Mouse (Mus musculus): ENCODE measurements around the gene Ppp2r5d.

Gene Ppp2r5d

DNA sequence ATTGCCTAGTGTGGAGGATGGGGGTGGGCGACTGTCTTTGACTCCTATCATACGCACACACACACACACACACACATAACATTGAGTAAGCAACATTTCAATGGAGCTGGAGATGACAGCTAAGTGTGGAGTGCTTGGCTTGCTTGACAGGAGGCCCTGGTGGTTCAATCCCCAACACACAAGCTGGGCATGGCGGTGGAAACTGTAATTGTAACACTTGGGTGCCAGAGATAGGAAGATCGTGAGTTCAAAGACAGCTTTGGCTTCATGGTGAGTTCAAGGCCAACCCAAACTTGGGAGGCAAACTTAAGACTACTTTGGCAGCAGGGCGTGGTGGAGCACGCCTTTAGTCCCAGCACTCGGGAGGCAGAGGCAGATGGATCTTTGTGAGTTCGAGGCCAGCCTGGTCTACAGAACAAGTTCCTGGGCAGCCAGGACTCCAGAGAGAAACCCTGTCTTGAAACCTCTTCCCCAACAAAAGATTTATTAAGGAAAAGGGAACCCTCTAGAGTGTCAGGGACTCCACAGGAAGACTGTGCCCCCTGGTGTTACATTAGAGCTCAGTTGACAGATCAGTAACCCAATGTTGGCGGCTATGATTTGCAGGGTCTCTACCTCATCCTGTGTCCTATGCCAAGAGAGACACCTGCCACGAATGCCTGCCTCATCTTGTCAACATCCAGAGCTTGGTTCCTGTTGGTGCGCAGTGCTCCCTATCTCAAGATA is 10.0 kb upstream of the Ppp2r5d start:
- no peak for DNase-seq

DNA sequence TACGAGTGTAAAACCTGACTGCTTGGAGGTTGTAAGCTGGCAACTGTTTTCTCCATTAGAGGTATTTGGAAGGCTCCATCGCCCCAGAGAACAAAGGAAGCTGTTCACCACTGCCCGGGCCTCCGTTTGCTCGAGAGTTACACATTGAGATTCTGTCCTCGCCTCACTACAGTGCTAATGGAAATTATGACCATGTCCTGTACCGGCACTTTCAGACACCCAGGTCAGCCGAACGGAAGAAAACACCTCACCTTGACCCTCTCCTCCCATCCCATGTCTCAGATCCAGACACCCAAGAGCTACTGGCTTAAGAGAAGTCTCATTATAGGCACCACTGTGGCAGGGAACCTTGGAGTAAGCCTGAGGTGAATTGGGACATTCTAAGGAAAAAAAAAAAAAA is 8.9 kb upstream of the Ppp2r5d start:
- no peak for DNase-seq

DNA sequence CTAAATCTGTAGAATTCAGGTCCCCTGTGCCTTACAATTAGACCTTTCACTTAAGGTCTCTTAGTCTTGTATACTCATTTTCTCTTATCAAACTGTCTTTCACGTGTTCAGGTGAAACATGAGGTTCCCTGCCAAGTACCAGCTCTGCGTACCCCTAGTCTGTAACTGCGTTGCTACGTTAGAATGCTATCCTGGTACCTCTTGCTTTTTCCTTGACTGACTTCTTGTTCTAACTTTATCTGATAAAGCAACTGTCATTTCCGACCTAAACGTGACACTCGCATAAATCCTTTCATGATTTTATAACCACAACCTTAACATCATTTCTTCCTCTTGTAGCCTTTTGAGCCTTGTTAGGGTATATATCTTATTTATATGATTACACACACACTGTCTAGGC is 7.5 kb upstream of the Ppp2r5d start:
- no peak for DNase-seq

DNA sequence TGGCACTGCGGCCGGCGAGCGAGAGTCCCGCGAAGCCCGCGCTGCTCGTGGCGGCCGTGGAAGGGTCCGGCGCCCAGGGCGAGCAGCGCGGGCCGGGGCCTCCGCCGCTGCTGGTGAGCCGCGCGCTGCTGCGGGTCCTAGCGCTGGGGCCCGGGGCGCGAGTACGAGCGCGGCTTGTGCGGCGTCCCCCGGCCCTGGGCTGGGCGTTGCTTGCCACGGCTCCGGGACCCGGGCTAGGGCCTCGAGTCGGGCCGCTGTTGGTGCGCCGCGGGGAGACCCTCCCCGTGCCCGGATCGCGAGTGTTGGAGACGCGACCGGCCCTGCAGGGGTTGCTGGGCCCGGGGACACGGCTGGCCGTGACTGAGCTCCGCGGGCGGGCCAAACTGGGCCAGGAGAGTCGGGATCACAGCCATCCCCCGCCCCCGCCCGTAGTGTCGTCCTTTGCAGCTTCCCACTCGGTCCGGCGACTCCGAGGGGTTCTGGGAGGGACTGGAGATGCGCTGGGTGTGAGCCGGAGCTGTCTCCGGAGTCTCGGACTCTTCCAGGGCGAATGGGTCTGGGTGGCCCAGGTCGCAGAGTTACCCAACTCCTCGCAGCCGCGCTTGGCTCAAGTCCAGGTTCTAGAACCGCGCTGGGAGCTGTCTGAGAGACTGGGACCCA is 6.8 kb upstream of the Ppp2r5d start:
- DNase-seq: peak; percentile 65

DNA sequence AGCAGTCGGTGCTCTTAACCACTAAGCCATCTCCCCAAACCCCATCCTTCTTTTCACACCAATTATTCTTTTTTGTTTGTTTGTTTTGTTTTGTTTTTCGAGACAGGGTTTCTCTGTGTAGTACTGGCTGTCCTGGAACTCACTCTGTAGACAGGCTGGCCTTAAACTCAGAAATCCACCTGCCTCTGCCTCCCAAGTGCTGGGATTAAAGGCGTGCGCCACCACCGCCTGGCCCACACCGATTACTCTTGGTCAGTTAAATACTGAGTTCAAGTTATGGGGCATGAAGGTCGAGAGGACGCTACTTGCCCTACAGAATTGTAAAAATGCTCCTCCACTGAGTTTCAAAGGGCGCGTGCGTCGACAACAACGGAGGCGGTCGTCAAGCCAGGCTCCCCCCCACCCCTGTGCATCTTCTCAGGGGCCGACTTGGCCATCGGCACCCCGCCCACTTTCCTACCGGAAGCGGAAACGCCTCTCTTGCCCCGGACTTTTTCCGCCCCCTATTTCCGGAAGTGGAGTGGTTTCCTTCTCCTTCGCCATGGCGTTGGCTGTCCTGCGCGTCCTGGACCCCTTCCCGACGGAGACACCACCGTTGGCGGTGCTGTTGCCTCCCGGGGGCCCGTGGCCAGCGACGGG is 6.2 kb upstream of the Ppp2r5d start, which contains the start of gene Pex6:
Pex6 (plus strand) TSS at position 505 of the 639 bp plus-strand sequence.
- DNase-seq: peak; percentile 96

DNA sequence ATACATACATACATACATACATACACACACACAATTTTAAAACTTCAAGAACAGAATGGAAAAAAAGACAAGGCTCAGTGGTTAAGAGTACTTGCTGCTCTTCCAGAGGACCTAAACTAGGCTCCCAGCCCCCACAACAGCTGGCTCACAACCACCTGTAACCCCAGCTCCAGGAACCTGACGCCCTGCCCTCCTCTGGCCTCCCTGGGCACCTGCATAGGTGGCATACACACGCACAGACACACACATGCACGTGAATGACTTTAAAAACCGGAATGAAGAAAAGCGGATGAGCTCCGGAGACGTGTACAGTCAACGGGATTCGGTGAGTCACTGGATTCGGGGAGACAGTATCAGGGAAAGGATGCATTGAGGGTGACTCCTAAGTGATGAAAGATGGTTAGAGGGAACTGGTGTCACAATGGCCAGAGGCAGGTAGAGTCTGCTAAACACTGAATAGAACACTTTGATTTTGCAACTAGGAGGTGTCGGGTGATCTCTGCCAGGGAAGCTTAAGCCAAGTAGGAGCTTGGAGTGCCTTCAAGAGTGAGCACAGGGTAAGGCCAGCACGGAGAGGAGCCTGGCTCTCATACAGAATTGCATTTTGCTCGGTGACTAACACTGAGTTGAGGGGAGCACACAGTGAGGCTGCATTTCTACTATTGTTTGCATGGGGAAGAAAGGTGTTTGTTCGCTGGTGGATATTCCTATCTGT is 1.6 kb upstream of the Ppp2r5d start:
- no peak for DNase-seq

DNA sequence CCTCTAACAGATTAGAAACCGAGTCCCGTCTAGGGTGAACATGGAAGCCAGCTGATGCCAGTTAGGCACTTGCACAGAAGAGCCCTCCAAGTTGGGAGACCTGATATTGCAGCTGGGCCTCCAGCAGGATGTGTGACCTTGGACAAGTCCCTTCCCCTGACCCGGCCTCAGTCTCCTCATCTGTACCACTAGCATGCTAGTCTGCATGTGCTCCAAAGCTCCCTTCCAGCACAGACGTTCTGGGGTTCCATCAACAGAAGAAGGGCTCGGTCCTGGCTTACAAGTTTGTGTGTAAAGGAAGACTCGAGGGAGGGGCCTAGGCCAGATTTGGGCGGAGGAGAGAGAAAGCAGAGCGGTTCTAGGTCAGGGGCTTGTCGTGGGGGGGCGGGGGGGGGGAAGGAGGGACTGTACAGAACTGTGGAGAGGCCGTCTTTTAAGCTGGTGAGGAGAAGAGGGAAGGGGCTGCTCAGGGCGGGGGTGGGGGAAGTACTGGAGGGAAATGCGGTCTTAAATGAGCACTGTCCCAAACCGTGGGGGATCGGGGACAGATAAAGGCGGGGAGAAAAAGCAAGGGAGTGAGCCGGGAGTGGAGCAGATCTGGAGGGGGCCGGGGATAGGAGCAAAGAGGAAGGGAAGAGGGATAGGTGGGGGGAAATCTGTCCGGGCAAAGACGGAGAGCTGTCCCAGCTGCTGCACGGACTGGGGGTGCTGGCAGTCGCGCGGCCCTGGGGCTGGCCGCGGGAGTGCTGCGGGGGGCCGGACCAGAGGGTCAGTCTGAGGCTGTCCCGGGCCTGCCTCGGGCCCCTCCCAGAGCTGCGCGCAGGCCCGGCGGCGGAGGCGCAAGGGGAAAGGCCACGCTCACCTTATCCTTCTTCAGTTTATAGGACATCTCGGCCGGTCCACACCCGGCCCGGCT is 682 bp downstream of the Ppp2r5d start:
- no peak for DNase-seq

DNA sequence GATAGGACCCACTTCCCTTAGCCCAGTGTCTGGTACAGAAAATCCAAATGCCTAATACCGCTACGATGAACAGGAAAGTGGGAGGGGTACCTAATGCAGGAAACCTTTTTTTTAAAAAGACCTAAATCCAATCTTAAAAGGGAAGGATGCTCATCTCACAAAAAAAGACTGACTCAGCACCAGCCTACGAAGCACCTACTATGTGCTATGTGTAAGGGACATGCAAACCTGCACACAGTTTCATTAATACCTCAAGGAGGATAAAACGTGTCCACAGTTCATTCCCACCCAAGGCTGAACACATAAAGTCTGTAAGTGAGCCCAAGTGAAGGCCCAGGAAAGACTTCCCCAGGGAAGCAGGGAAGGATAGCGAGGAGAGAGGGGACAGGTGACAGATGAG is 2.4 kb downstream of the Ppp2r5d start:
- DNase-seq: no peak

DNA sequence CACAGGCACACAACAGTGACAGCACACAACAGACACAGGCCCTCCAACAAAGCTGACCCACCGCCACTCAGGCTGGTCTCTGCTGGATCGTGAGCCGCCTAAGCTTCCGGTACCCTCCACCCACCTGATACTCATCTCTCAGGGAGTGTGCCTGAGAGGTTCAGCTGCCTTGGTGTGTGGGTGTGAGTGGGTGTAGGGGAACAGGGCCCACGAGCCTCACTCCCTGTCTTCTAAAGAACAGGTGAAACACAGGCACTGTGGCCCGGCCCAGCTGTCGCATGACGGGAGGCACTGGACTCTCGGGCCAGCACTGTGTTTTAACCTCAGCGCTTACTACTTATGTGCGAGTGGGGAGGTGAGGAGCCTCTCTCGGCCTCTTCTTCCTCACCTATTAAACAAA is 2.8 kb downstream of the Ppp2r5d start:
- DNase-seq: no peak

DNA sequence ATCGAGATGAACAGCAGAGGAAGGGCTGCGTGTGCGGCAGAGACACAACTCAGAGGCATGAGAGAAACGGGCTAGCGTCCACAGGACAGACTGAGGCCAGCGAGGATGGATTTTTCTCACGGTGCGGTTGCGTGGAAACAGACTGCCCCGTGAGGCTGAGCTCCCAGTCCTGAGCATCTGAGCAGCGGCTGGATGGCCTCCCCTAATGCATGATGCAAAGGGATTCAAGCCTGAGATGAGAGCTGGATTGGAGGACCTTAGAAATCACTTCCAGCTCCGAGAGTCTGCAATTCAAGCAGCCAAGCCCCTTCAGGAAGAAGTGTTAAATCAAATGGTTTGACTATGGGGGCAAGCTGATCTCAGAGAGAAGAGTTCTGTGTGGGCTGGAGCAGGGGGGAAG is 3.4 kb downstream of the Ppp2r5d start:
- DNase-seq: no peak

DNA sequence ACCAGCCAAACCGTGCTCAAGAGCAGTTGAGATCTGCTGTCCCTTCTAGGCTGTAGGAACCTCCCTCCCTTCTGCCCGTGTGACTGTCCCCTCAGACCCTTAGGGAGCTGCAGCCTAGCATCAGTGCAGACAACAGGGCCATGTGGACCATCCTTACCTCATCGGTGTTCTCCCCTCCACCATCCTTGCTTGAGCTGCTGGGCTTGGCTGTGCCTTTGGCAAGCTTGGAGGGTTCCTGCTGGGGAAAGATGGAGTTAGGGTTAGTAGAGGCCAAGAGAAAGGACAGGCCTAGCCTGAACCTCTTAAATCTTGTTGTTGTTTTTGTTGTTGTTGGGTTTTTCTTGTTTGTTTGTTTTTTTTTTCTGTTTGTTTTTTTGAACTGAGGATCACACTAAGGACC is 5.0 kb downstream of the Ppp2r5d start:
- no peak for DNase-seq

DNA sequence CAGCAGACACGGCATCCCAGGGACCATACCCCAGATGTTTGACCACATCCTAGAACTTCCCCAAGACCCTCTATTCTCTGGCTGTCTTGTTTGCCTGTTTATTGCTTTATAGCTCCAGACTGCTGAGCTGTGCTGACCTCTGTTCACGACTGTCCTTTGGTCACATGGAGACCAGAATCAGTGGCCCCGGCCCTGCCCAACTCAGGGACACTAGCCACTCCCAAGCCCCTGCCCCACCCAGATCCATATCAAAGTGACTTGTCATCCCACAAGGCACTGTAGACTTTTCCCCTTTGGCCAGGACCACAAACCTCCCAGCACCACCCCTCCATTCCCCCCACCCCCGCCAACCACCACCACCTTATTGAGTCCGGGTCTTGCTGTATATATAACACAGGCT is 5.7 kb downstream of the Ppp2r5d start:
- DNase-seq: no peak

DNA sequence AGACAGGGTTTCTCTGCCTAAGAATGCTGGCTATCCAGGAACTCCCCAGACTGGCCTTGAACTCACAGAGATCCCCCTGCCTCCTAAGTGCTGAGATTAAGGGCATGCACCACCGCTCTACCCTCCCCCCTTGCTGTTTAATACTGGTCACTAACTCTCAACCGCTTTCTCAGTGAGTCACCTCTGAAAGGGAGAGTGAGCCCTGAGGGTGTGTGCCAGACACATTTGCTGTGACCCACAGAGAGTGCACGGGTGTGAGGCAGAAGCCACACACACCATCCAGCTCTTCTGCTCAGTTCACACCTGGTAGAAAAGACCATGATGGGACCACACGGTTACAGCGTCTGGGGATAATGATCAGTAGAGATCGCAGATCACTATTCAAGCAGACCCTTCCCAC is 6.4 kb downstream of the Ppp2r5d start:
- DNase-seq: no peak

DNA sequence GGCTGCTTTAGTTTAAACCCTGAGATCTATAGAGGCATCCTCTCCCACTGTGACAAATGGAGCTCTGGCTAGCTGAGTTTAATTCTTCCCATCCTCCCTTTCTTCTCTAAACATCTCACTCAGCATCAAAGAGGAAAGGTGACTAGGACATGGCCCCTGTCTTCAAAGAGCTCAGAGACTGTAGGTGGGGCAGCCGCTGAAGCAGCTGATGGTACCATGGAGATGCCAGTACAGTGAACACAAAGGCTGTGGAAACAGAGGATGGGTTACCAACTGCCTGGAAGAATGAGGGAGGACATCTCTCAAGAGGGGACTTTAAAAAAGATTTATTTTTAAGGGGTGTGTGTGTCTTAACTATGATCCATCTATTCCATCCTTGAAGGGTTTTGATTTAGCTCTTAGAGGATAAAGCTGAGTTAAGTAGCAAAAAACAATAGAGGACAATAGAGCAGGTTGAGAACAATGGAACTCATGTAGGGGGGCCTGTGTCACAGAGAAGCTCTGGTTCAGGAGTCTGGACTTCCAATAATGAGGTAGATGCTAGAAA is 10.3 kb downstream of the Ppp2r5d start:
- DNase-seq: no peak

DNA sequence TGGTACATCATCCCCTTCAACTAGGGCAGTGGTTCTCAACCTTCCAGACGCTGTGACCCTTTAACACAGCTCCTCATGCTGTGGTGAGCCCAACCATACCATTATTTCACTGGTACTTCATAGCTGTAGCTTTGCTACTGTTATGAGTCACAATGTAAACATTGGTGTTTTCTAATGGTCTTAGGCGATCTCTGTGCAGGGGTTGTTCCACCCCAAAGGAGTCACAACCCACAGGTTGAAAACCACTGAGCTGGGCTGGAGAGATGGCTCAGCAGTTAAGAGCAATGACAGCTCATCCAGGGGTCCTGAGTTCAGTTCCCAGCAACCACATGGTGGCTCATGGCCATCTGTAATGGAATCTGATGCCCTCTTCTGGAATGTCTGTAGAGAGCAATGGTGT is 13.5 kb downstream of the Ppp2r5d start:
- no peak for DNase-seq

DNA sequence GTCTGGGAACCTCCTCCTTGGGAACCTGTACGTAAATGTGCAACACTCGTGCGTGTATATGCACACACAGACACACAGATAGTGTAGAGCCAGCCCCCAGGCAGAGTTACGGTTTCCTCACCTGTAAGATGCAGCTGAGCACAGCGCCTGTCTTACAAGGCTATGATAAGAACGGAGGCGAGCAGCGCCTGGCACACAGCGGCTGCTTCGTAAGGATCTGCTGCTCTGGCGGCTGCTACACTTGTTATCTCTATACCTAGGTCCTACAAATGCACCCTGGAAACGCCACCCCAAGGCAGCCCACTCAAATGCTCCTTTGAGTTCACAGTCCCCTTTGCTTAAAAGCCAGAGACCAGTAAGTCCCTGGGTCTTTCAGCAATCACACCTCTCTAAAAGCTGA is 14.2 kb downstream of the Ppp2r5d start:
- no peak for DNase-seq

DNA sequence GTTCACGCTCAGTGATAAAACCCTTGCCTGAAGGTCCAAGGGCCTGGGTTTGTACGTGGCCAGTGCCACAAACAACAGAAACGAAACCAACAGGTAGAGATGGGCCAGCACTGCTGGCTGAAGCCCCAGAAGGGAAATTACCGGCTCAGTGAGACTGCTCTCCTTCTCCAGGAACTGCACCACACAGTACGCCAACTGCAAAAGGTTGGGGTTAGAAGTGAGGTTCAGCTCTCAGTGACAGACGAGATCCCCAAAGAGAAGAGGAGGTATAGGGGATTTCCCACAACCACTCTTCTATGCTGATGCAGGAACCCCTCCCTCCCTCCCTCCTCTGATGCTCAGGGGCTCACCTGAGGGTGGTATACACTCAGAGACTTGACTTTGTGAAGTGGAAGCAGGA is 19.0 kb downstream of the Ppp2r5d start:
- DNase-seq: no peak

DNA sequence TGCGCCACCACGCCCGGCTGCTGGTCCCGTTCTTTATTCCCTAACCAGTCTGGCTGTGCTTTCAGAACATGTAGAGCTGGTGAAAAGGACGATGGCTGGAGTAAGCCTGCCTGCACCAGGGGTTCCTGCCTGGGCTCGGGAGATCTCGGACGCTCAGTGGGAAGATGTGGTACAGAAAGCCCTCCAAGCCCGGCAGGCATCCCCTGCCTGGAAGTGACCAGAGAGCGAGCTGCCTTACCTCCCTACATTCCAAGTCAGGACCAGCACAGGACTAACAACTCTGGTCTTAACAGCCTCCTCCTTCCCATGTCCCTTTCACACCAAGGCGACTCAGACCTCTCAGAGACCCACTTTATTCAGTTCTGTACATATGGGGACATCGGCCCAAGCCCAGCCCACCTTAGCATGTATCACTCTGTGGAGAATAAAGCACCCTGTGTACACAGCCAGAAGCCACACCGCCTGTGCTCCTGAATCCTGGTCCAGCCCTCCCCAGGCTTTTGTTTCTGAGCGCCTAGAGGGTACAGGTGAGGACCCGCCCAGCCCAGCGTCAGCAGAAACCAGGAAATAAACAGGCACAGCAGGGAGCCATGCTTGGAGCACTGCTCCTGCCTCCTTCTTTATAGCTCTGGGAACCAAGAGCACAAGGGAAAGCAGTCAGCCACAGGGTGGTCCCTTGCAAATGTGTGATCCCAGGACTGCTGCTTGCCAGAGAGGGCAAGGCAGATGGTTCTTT is 22.1 kb downstream of the Ppp2r5d start:
- no peak for DNase-seq

DNA sequence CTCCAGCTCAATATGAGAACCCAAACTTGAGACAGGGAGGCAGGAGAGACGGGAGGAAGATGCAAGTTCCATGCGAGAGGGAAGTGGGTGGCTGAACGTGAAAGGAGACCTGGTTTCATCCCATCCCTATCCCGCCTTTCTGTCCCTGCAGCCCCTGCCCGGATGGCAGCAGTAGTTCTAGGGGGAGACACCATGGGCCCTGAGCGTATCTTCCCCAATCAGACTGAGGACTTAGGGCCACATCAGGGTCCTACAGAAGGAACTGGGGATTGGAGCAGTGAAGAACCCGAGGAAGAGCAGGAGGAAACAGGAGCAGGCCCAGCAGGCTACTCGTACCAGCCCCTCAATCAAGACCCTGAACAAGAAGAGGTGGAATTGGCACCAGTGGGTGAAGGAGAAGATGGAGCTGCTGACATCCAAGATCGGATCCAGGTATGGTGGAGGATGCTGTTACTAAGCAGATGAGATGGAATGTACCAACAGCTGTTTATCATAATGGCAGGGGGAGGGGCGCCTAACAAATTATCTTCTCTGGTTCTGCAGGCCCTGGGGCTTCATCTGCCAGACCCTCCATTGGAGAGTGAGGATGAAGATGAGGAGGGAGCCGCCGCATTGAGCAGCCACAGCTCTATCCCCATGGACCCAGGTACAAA is 23.3 kb downstream of the Ppp2r5d start:
- DNase-seq: no peak

DNA sequence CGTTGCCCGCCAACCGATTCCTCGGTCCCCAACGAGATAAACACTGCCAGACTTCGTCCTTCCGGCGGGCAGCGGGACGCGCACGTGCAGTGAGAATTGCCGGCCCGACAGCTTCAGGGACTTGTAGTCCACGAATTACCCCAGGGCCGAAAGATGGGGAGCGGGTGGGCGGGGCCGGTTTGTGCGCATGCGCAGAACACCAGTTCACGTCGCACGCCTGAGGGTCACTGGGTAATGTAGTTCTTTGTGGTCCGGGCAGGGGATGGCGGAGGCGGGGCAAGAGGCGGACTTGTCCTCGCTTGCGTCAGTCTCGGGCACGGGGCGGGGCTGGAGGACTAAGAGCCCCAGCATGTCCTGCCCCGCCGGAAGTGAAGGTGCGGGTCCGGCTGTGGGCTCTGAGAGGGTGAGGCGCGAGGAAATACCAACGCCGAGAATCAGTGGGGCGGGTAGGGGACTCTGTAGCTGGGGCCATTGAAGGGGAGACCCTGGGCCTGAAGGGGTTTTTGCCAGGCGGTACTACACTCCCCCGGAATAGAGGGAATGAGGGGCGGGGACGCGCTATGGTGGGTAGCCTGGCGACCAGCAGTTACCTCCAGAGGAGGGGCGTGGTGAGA is 24.0 kb downstream of the Ppp2r5d start, which contains the start of gene Klhdc3:
Klhdc3 (minus strand) TSS at position 155 of the 614 bp plus-strand sequence.
- DNase-seq: peak; percentile 99

Data from kidney, postnatal 14 days (tissue).